Mouse (Mus musculus): ENCODE measurements at regions not wholly inside any gene's neighbourhood (a gene's known extent, or its start where the extent isn't known, plus 50 kb on each side); places are given as distances from the start of the nearest gene placed in this dataset.

GRCm38 (mm10) chr17:45935291-45935690, 96.9 kb downstream of the Vegfa start:
- no peak for TF ChIP-seq CTCF (IDR thresholded peaks at IDR 0.05; ENCODE audit: control insufficient read depth, insufficient read depth, insufficient read length)
- no peak for TF ChIP-seq USF1 (IDR thresholded peaks at IDR 0.05; ENCODE audit: low read depth)
- TF ChIP-seq MYOD1 (IDR thresholded peaks at IDR 0.05; ENCODE audit: control insufficient read depth, insufficient read length, low read depth), result no peak
- no peak for TF ChIP-seq MYOG (IDR thresholded peaks at IDR 0.05; ENCODE audit: control insufficient read depth, extremely low read depth, insufficient read length)
